In genomic region chr8:108243270-108243669, GRCm38 (mm10) we compare ENCODE assay signal across 16 mouse cellular contexts.
A peak's percentile ranks its signal among the peaks of the same experiment; 100 is the strongest.
DNase-seq lines count a peak whose midpoint lies in the region; ATAC-seq lines count a peak whose summit lies in the region.
"Had no signal": no experiment of that assay in that cellular context is flagged by ENCODE, and none has a peak within 500 bp of the region (broad histone marks: within the 10 kb centered on the region; RNA-seq: fewer than 3 reads in every experiment).

No protein-coding gene starts in this region.

- H3K4me1 ChIP-seq in forebrain, embryonic 12.5 days: peaks cover 61% of the 10 kb centered on the region
- H3K4me1 ChIP-seq in forebrain, embryonic 11.5 days (replicated peaks; ENCODE audit: control insufficient read depth, insufficient read depth, low read length): peaks cover 19% of the 10 kb centered on the region
- peaks cover 46% of the 10 kb centered on the region for H3K4me1 ChIP-seq in midbrain, embryonic 11.5 days (ENCODE audit: control insufficient read depth, insufficient read depth, low read length)

- H3K36me3 ChIP-seq in forebrain, embryonic 12.5 days (replicated peaks): no peaks in the 10 kb centered on the region
- no peaks in the 10 kb centered on the region for H3K36me3 ChIP-seq in forebrain, embryonic 11.5 days (ENCODE audit: control insufficient read depth, insufficient read depth, low read length)
- no peaks in the 10 kb centered on the region for H3K36me3 ChIP-seq in midbrain, embryonic 11.5 days (ENCODE audit: control insufficient read depth, insufficient read depth, low read length)
- H3K36me3 ChIP-seq: limb, embryonic 15.5 days had no signal

- H3K27me3 ChIP-seq in forebrain, embryonic 12.5 days: peaks cover 10% of the 10 kb centered on the region
- H3K27me3 ChIP-seq in forebrain, embryonic 11.5 days (ENCODE audit: control insufficient read depth, insufficient read depth, low read length): peaks cover 2% of the 10 kb centered on the region; the same call in 1 of the 2 replicates
- H3K27me3 ChIP-seq in midbrain, embryonic 11.5 days (ENCODE audit: control insufficient read depth, insufficient read depth, low read length): no peaks in the 10 kb centered on the region

- 15% methylated on average over 9 of the region's 9 CpGs for WGBS in forebrain, embryonic 12.5 days
- 12% methylated on average over 9 of the region's 9 CpGs for WGBS in forebrain, embryonic 11.5 days
- WGBS in midbrain, embryonic 11.5 days: 8% methylated on average over 9 of the region's 9 CpGs

- no peak for DNase-seq in forebrain, embryonic 11.5 days (ENCODE audit: low spot score)
- peak; percentile 55 for DNase-seq in embryo, embryonic 10 days (ENCODE audit: low spot score)
- DNase-seq in forelimb bud, embryonic 11.5 days (ENCODE audit: low read depth, low spot score): peak; percentile 67
- DNase-seq in midbrain, embryonic 11.5 days (ENCODE audit: low spot score, missing footprints): peak; percentile 96
- DNase-seq in natural killer cell, adult 2 months (ENCODE audit: low spot score in 2 of 2): no peak
- DNase-seq in cerebellum, adult 18-20 months: no peak
- no peak for DNase-seq in liver
- DNase-seq: adrenal gland, postnatal 14 days; cerebellum, postnatal 36 days; gastrocnemius, postnatal 36 days had no signal

- H3K9ac ChIP-seq in forebrain, embryonic 12.5 days: no peak overlapping the region
- H3K9ac ChIP-seq in forebrain, embryonic 11.5 days (ENCODE audit: low read length): no peak overlapping the region
- H3K9ac ChIP-seq in midbrain, embryonic 11.5 days (ENCODE audit: low read length): no peak overlapping the region
- H3K9ac ChIP-seq: limb, embryonic 15.5 days had no signal

- 0 out of 2 replicates have a peak overlapping the region, but pooled peaks have one; percentile 31 for H3K27ac ChIP-seq in forebrain, embryonic 12.5 days
- H3K27ac ChIP-seq in forebrain, embryonic 11.5 days (ENCODE audit: low read depth, low read length): no peak overlapping the region
- peak overlapping the region; percentile 48; the same call in 1 of the 2 replicates for H3K27ac ChIP-seq in midbrain, embryonic 11.5 days (ENCODE audit: low read depth, low read length)
- H3K27ac ChIP-seq: limb, embryonic 15.5 days; stomach, postnatal 0 days had no signal

- no peak overlapping the region for H3K4me2 ChIP-seq in forebrain, embryonic 12.5 days
- H3K4me2 ChIP-seq in forebrain, embryonic 11.5 days (ENCODE audit: low read depth, low read length, severe bottlenecking): no peak overlapping the region
- H3K4me2 ChIP-seq in midbrain, embryonic 11.5 days: peak overlapping the region; percentile 11; the same call in 1 of the 2 replicates
- H3K4me2 ChIP-seq: limb, embryonic 15.5 days had no signal

- H3K9me3 ChIP-seq in forebrain, embryonic 12.5 days: no peaks in the 10 kb centered on the region
- H3K9me3 ChIP-seq in forebrain, embryonic 11.5 days (ENCODE audit: control insufficient read depth, low read length): no peaks in the 10 kb centered on the region
- no peaks in the 10 kb centered on the region for H3K9me3 ChIP-seq in midbrain, embryonic 11.5 days (ENCODE audit: control insufficient read depth, low read length)
- H3K9me3 ChIP-seq: limb, embryonic 15.5 days had no signal

- no peak overlapping the region for H3K4me3 ChIP-seq in forebrain, embryonic 12.5 days (replicated peaks)
- no peak overlapping the region for H3K4me3 ChIP-seq in forebrain, embryonic 11.5 days (ENCODE audit: low read depth, low read length)
- no peak overlapping the region for H3K4me3 ChIP-seq in midbrain, embryonic 11.5 days (ENCODE audit: low read depth, low read length)
- H3K4me3 ChIP-seq: limb, embryonic 15.5 days; myocyte had no signal

- ATAC-seq in forebrain, embryonic 12.5 days (ENCODE audit: low FRiP score): no peak
- ATAC-seq in forebrain, embryonic 11.5 days (replicated peaks; ENCODE audit: low FRiP score): no peak
- no peak for ATAC-seq in midbrain, embryonic 11.5 days (ENCODE audit: low FRiP score)
- ATAC-seq: inflammation-experienced regulatory T-cells, adult 6 months; lung, postnatal 0 days had no signal

Comparison
In these comparisons a context has a peak if more than half of its experiments do, and no peak if none do; other contexts are left out.
1. DNase-seq: peak in embryo, embryonic 10 days (single experiment), forelimb bud, embryonic 11.5 days (single experiment) and midbrain, embryonic 11.5 days (single experiment); none in forebrain, embryonic 11.5 days (single experiment), natural killer cell, adult 2 months (0 of 2), cerebellum, adult 18-20 months (0 of 2) and liver (single experiment).